Mouse (Mus musculus) lung, adult 2 months (tissue): ENCODE data around the gene Ermp1. TPM values are rescaled to one million over a fixed set of nuclear protein-coding genes. Genes with fewer than 3 reads are reported as not detected.

Experiments
- DNase-seq: peaks from one replicate; pipeline ENCODE4 v3.0.0; 2022
- H3K4me1 ChIP-seq: fragments of 200-500 bp; 2 replicates; pipeline ENCODE4 v1.6.1; 2011; ENCODE audit warnings: low read length; ENCODE audit not compliant: control insufficient read depth, insufficient read depth
- H3K4me3 ChIP-seq: fragments of 200-500 bp; replicated peaks from 2 replicates; pipeline ENCODE3; 2011; ENCODE audit warnings: low read depth, mild to moderate bottlenecking, control low read depth, low read length; ENCODE audit errors: extremely low read depth
- CTCF ChIP-seq: fragments of 200-500 bp; IDR thresholded peaks from 2 replicates; pipeline ENCODE4 v1.5.1; 2011; ENCODE audit warnings: mild to moderate bottlenecking, low read length, control low read depth; ENCODE audit not compliant: insufficient read depth
- POLR2A ChIP-seq: fragments of 200-500 bp; IDR thresholded peaks from 2 replicates; pipeline ENCODE4 v1.6.1; 2011; ENCODE audit warnings: low read depth, mild to moderate bottlenecking, control low read depth, low read length, borderline replicate concordance; ENCODE audit errors: extremely low read depth
- WGBS: fragments of 180-500 bp; shearing (Covaris S2); methylation state at CpG from one replicate; pipeline ENCODE4 v1.1.7; 2018; 5-methylcytosine and 5-hydroxymethylcytosine counted together
- polyA plus RNA-seq: library from polyadenylated mRNA; depleted of rRNA; stranded (reverse); fragments of >200 nt; gene quantifications from 2 replicates; pipeline ENCODE4 v1.2.3, GENCODE M21; 2012

The Ermp1 gene
- polyA plus RNA-seq, 1 experiment: 15.7 TPM

GRCm38 (mm10) chr19:29661974-29662580 is 13.9 kb upstream of the Ermp1 start:
- WGBS: 65% methylated on average over 6 of the region's 6 CpGs
- no peak overlapping the region for H3K4me3 ChIP-seq
- TF ChIP-seq CTCF (no peak), POLR2A (no peak)
- no peaks in the 10 kb centered on the region for H3K4me1 ChIP-seq
- DNase-seq: no peak

DNA sequence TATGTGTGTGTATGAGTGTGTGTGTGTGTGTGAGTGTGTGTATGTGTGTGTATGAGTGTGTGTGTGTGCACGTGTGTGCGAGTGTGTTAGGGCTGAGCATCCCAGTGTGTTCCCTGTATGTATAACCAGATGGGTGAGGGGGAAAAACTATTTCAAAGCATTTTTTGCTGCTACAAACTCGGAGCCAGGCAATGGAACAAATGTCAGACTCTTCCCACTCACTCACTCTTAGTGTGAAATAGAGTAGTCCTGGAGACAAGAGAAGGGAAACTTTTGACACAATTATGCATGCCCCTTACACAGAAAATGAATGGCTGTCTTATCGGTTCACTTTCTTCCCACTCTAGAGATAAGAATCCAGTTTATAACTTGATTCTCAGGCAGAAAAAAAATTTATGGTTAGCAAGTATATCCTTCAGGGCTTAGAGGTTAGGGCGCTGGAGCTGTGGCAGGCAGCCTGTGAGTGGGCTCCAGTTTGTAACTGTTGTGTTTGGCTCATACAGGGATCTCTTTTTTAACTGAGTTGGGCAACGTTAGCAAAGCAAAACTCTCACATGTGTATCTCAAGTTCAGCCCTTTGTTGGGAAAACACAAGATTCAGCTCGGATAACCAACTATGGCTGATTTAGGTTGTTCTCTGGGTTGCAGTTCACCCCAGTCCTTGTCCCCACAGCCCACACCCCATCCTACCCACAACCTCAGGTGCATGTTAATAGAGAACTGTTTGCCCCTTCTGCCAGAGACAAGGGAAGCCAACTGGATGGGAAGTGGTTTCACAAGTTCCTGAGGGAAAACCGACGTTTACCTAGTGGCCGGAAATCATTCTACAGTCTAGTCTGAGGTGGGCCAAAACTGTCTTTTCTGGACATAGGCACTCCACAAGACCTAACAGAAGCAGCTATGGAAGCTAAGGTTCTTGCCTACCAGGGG is 12.9 kb upstream of the Ermp1 start:
- Histone ChIP-seq H3K4me1 (no peaks in the 10 kb centered on the region), H3K4me3 (no peak overlapping the region)
- no peak for DNase-seq
- WGBS: 67% methylated on average over 10 of the region's 10 CpGs
- TF ChIP-seq POLR2A (no peak), CTCF (no peak)

DNA sequence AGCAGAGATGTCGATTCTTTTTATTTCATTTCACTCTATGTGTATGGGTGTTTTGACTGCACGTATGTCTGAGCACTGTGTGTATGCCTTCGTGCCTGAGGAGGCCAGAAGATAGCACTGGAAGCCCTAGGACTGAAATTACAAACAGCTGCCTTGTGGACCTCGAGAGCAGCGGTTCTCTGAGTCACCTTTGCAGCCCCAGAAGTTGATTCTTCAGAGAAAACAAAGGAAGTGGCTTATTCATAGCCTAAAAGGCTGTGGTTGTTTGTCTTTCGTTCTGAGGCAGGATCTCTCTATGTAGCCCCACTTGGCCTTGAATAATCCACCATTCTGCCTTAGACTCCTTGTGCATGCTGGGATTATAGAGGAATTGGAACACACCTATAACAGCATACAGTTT is 11.5 kb upstream of the Ermp1 start:
- no peak overlapping the region for H3K4me3 ChIP-seq
- TF ChIP-seq POLR2A (no peak), CTCF (no peak)
- H3K4me1 ChIP-seq: no peaks in the 10 kb centered on the region; the same call in 1 of the 2 replicates
- DNase-seq: no peak
- 49% methylated on average over 6 of the region's 6 CpGs for WGBS

- WGBS: 87% methylated on average over 4 of the region's 4 CpGs
Observed at GRCm38 (mm10) chr19:29658836-29659235, 10.6 kb upstream of the Ermp1 start.

DNA sequence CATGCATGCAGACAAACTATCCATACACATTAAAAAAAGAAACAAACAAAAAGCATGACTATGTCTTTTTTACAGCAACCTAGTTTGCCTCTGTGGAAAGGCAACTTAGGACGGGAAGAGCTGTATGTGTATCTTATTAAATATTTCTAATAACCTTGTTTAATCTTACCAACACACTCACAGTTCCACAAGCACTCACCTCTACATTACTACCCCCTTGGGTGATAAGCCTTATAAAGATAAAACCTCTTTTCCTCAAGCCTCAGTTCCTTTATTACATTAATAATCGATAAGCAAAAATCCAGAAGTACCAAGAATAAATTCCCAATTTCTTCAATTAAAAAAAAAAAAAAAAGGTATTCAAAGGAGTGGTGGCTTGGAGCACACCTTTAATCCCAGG is 9.3 kb upstream of the Ermp1 start:
- 86% methylated on average over 2 of the region's 2 CpGs for WGBS
- Histone ChIP-seq H3K4me1 (no peaks in the 10 kb centered on the region; the same call in 1 of the 2 replicates), H3K4me3 (no peak overlapping the region)
- no peak for DNase-seq
- TF ChIP-seq POLR2A (no peak), CTCF (no peak)

More at GRCm38 (mm10) chr19:29658836-29659235, 10.6 kb upstream of the Ermp1 start:
- no peak overlapping the region for H3K4me3 ChIP-seq
- no peaks in the 10 kb centered on the region; the same call in 1 of the 2 replicates for H3K4me1 ChIP-seq
- no peak for DNase-seq
- no peak for TF ChIP-seq POLR2A
- TF ChIP-seq CTCF: no peak

DNA sequence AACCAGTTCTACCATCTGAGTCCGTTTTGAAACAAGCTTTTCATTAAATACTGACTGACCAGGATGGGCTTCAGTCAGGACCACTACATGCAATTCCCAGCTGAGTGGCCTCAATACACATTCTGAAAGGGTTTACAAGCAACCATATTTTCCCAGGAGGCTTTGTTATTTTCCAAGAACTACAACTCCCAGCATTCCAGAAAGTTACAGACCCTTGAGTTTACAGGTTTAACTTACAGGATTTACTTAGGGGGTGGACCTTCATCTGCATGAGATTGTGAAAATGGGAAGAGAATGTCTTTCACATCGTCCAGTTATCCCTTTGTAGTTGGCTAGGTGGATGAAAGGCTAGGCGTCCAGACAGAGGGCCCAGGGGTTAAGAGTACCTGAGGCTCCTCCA is 8.8 kb upstream of the Ermp1 start:
- Histone ChIP-seq H3K4me3 (no peak overlapping the region), H3K4me1 (no peaks in the 10 kb centered on the region; the same call in 1 of the 2 replicates)
- no peak for DNase-seq
- WGBS: 58% methylated on average over 3 of the region's 3 CpGs
- no peak for TF ChIP-seq CTCF
- no peak for TF ChIP-seq POLR2A

GRCm38 (mm10) chr19:29656620-29657019 is 8.4 kb upstream of the Ermp1 start:
- no peak for DNase-seq
- WGBS: 75% methylated on average over 5 of the region's 5 CpGs
- H3K4me1 ChIP-seq: no peaks in the 10 kb centered on the region; the same call in 1 of the 2 replicates
- H3K4me3 ChIP-seq: no peak overlapping the region
- TF ChIP-seq CTCF (no peak), POLR2A (no peak)

- TF ChIP-seq CTCF (no peak), POLR2A (no peak)
- DNase-seq: no peak
- Histone ChIP-seq H3K4me1 (no peaks in the 10 kb centered on the region; the same call in 1 of the 2 replicates), H3K4me3 (no peak overlapping the region)
- WGBS: 75% methylated on average over 4 of the region's 4 CpGs
Observed at GRCm38 (mm10) chr19:29656029-29656428, 7.8 kb upstream of the Ermp1 start.

DNA sequence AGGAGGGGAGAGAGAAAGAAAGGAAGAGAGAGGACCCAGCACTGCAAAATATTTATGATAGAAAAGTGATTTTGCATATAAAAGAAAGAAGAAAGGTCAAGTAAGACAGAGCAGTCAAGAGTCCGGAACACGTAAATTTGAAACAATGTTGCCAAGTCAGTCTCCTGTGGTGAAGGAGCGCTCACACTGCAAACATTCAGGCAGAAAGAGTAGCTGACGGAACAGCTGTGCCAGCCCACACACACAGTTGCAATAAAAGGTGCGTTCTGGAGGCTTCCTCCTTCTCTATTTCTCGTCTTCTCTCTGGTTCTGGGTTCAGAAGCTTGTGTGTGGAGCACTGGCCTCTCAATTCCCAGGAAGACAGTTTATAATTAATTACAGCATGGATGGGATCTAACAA is 6.9 kb upstream of the Ermp1 start:
- Histone ChIP-seq H3K4me1 (no peaks in the 10 kb centered on the region; the same call in 1 of the 2 replicates), H3K4me3 (no peak overlapping the region)
- TF ChIP-seq POLR2A (no peak), CTCF (no peak)
- 51% methylated on average over 6 of the region's 6 CpGs for WGBS
- no peak for DNase-seq

DNA sequence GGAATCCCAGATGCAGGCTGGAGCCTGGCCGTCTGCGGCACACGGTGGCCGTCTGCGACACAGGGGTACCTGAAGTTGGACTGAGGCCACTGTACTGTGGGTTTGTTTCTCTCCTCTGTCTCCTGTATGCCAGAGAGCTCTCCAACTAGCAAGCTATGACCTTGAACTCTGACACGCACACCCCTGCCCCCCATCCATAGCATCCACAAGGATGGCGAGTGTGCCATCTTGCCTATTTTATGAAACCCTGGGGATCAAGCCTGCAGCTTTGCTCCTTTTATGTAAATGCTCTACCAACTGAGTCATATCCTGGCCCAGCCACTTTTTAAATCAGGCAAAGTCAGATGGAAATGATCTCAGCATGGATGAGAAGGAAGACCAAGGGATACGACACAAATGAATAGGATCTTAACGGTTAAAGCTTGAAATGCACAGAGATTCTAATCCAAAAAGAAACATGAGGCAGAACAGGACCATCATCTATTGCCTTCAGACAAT is 5.6 kb upstream of the Ermp1 start:
- no peak overlapping the region for H3K4me3 ChIP-seq
- no peaks in the 10 kb centered on the region; the same call in 1 of the 2 replicates for H3K4me1 ChIP-seq
- no peak for DNase-seq
- WGBS: 85% methylated on average over 9 of the region's 9 CpGs
- TF ChIP-seq POLR2A (no peak), CTCF (no peak)
